8 mouse cellular contexts compared by ENCODE assay signal in the genomic region with DNA sequence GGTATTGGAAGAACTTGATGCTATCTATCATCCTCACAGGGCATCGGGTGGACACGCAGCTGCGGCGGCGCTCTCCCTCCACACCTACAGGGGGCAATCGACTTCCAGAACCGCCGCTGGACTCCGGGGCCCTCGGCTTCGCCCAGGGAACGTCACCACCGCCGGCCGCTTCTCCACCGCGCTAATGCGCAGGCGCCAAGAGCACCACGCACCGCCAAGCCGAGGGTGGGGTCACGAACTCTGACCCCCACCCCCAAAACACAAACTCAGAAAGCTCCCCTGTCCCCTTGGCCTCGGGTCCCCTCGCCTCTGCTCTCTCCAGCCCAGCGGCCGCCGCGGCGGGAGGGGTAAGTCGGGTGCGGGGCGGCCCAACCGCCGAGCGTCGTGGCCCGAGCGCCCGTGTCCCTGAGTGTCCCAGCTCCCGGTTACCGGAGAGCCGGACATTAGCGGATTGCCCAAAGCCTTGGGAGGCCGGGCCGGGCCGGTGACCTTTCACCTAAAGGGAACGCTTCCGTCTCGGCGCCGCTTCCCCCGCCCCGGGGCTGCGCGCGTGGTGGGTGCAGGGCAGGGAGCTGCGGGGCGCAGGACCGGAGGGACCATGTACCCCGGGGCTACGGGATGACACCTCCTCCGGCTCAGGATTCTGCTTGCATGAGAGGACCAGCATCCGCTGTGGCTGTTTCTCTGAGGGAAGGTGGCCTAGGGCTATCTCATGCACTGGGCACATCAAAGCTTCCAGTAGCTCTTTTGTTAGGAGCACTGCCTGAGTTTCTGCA. TPM values are rescaled to one million over a fixed set of nuclear protein-coding genes. Genes with fewer than 3 reads are reported as not detected.
DNase-seq lines count a peak whose midpoint lies in the region; ATAC-seq lines count a peak whose summit lies in the region.

TSS of gene Nr2c1 (plus strand) at position 268 of the 776 bp plus-strand sequence.

- peak; percentile 90 for DNase-seq in adipocyte (ENCODE audit: low spot score)
- peak; percentile 91 for DNase-seq in gastrocnemius, postnatal 10 days
- DNase-seq in left cerebral cortex, adult 9 months (ENCODE audit: low spot score in 2 of 2) = peak; percentile 82 to 93
- peak; percentile 93 to 94 for DNase-seq in right cerebral cortex, adult 2 months (ENCODE audit: low spot score in 2 of 2)
- peak; percentile 80 for DNase-seq in urinary bladder, postnatal 10 days (ENCODE audit: low spot score)

- peak within 1 kb of the TSS; percentile 95 for H3K4me3 ChIP-seq in megakaryocyte, embryonic 14.5 days (replicated peaks)

- H3K27me3 ChIP-seq in megakaryocyte, embryonic 14.5 days (replicated peaks) = peaks cover 4% of the 10 kb centered on the region

- no peaks in the 10 kb centered on the region for H3K9me3 ChIP-seq in megakaryocyte, embryonic 14.5 days

- no peaks in the 10 kb centered on the region for H3K36me3 ChIP-seq in megakaryocyte, embryonic 14.5 days (replicated peaks; ENCODE audit: low read length)

- ATAC-seq in common myeloid progenitor, adult 5-6 weeks (replicated peaks; ENCODE audit: low read depth, poor library complexity, severe bottlenecking) = peak; percentile 87
- ATAC-seq in inflammation-experienced regulatory T-cells, adult 6 months = peak; percentile 59

- H3K4me1 ChIP-seq in megakaryocyte, embryonic 14.5 days = peaks cover 33% of the 10 kb centered on the region

RNA-seq across cellular contexts. Expression of gene Nr2c1, which starts in this region (rescaled TPM):
- total RNA-seq in common myeloid progenitor, adult 5-6 weeks (2017) = 8.7 and 11.1 TPM in 2 replicates
- total RNA-seq in gastrocnemius, postnatal 10 days (2021) = 1 to 10 TPM; 6.9 to 8.4 TPM
- 1 to 10 TPM; 1.7 to 5.5 (median 5.2) TPM for polyA plus RNA-seq in inflammation-experienced regulatory T-cells, adult 6 months (2017; shearing (Covaris generic))
- 0.67 TPM in 1 of 2 replicates, not detected in the other for polyA plus RNA-seq in megakaryocyte, embryonic 14.5 days (2012; ENCODE audit: insufficient read depth, low replicate concordance)

Comparison
In these comparisons a context has a peak if more than half of its experiments do, and no peak if none do; other contexts are left out.
1. Peak in every context shown above with its lines: DNase-seq, ATAC-seq and H3K4me3 ChIP-seq.